Mouse (Mus musculus) T-cell, adult 2 months (primary cell): ENCODE data around the gene Cmtm7.
A peak's percentile ranks its signal among the peaks of the same experiment; 100 is the strongest.
"Not testable (repeated sequence)": the region's sequence is repeated elsewhere in the genome, so short reads cannot be mapped to it uniquely, and the experiment has no call there.

Experiments
- DNase-seq: peaks from one replicate; pipeline ENCODE4 v3.0.0; 2022; ENCODE audit warnings: low spot score

Gene Cmtm7

DNA sequence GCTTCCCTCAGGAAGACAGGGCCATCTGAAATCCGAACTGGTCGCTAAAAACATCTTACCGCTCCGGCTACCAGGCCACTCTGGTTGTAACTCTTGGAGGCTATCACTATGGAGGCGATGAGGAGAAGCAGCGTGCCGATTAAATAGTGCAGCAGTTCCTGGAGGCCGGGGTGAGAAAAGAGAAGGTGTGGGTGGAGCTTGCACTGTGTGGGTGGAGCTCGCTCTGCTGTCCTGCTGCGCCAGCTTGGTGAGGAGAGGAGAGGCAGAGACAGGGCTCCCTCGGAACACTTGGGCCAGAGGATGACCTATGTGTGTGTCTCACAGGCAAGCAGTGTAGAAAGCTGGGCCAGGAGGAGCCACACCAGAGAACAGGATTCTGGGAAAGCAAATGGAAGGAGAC is 19.8 kb downstream of the Cmtm7 start:
- no peak for DNase-seq

- no peak for DNase-seq
These were observed 21.3 kb downstream of the Cmtm7 start for GRCm38 (mm10) chr9:114760353-114760752.

GRCm38 (mm10) chr9:114759886-114760285 is 21.8 kb downstream of the Cmtm7 start:
- no peak for DNase-seq

- no peak for DNase-seq
These were observed 22.9 kb downstream of the Cmtm7 start for GRCm38 (mm10) chr9:114758801-114759200.

DNA sequence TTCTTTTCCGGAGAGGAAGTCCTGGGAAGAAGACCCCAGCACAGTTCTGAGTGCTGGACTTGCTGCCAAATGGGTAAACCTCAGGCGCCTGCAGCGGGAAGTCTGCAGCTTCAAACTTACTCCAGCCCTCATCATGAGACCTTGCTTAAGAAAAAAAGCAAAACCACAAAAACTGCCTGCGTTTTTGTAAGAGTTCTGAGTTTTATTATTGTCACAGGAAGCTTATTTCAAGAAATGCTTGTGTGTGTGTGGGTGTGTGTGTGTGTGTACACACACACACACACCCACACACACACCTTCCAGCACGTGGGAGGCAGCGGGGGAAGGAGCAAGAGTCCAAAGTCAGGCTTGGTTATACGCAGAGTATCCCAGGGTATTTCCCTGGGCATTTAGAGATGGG is 23.4 kb downstream of the Cmtm7 start:
- no peak for DNase-seq

DNA sequence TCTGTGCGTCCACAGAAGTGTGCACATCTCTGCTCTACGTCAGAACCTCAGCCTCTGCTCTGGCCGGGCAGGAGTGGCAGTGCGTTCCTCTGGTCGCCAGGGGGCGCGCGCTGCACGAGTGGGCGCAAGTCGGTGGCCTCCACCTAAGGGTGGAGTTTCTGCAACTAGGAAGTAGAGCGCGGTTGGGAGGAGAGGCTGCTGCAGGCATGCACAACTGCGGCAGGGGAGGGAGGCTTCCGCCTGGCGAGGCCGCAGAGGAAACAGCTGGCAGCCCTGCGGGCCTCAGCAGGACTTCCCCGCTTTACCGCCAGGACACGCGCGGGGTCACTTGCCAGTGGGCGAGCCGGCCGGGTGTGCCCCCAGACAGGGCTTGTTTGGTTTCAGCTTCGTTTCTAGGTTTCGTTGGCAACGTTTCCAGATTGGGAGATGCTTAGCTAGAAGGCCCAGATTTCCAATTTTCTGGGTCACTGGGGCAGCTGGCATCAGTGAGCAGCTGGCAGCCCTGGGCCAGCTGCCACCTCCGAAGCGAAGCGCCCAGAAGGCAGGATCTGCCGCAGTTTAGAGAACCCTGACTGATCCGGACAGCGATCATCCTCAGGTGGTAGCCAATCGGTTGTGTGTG is 28.7 kb downstream of the Cmtm7 start:
- peak; percentile 95 for DNase-seq

DNA sequence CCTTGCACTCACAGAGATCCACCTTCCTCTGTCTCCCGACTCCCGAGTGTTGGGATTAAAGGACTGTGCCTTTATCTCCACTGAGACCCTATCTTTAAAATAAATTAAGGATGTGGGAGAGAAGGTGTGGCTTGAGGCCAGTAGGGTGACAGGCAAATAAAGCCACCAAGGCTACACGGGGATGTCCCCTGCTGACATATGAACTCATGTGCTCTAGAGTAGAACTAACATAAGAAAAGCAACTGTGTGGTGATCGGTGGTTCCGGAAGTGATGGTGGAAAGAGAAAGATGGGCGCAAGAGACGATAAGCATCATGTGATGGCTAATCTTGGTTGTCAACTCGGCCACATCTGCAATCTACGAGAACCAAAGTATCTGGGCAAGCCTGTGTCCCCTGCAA is 29.3 kb downstream of the Cmtm7 start:
- no peak for DNase-seq

DNA sequence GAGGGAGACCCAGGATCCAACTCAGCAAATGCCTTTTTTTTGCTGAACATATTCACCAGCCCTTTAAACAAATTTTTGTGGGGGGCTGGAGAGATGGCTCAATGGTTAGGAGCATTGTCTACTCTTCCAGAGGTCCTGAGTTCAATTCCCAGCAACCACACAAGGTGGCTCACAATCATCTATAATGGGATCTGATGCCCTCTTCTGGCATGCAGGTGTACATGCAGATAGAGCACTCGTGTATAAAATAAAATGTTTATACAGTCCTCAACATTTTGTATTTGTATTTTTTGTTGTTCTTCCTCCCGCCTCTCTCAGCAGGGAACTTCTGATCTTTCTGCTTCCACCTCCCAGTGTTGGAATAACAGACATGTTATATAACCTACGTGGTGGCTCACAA is 30.1 kb downstream of the Cmtm7 start:
- no peak for DNase-seq

DNA sequence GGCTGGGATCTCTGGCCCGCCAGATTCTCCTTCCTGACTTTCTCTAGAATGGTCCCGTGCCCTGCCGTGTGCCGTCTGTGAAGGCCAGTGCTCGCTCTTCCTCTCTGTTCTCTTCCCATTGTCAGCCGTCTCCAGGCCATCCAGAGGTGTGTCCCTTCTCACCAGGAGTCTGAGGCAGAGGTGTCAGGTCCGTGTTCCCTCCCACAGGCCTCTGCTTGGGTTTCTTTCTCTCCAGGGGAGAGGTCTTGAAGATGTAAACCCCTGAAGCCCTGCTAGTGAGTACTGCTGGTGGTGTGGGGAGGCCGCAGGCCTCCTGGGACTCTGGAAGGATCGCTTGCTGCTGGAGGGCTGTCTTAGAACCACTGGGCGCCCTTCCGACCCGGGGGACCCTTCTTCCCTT is 34.2 kb downstream of the Cmtm7 start:
- DNase-seq = no peak

GRCm38 (mm10) chr9:114747012-114747411 is 34.6 kb downstream of the Cmtm7 start:
- no peak for DNase-seq

DNA sequence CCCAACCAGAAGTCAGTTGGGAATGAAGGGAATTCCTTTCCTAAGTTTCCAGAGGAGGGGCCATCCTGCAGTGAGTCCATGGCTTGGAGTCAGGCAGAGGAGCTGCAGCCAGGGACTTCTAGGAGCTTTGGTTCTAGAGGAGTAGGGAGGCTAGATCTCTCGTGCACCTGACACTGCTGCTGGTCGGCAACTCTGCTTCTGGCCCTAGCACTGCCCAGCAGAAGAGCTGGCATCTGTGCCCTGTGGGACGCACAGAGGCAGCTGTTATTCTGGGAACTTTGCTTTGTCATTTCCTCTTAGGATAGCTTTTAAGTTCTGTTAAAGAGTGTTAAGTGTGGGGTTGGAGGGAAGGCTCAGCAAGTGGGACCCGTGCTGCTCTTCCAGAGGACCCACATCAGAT is 36.0 kb downstream of the Cmtm7 start:
- DNase-seq = no peak

DNA sequence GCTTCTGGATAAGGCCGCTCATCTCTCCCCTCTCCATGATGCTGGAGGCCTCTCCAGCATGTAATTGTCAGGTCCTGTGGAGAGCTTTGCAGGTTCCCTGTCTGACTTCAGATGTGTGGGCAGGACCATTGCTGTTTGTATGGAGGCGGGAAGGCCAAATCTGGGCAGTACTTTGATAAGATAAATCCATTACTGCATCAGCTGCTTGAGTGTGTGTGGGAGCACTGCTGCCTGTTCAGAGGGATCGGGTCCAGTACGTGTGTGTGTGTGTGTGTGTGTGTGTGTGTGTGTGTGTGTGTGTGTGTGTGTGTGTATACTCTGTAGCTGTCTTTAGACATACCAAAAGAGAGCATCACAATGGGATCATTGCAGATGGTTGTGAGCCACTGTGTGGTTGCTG is 36.5 kb downstream of the Cmtm7 start:
- no peak for DNase-seq

GRCm38 (mm10) chr9:114742731-114743130 is 38.9 kb downstream of the Cmtm7 start:
- DNase-seq = peak; percentile 70

GRCm38 (mm10) chr9:114740336-114740735 is 41.3 kb downstream of the Cmtm7 start:
- DNase-seq = peak; percentile 74

DNA sequence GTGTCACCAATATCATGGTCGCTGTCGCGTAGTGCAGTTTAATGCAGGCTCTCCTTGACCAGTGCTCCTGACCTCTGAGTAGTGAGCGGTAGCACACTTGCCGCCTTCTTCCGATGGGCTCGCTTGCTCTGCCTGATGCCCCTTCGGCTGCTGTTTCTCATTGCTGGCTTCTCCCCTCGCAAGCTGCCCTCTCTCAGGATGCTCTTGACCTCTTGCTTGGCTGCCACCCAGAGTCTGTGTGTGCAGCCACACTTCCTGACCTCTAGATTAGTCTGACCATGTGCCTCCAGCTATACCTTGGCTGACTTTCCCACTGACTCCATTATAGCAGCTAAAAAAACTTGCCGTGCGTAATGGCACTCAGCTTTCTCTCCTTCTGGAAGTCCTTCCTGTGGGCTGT is 45.2 kb downstream of the Cmtm7 start:
- DNase-seq = no peak

- DNase-seq = no peak
These were observed 48.4 kb downstream of the Cmtm7 start for GRCm38 (mm10) chr9:114733238-114733637.

DNA sequence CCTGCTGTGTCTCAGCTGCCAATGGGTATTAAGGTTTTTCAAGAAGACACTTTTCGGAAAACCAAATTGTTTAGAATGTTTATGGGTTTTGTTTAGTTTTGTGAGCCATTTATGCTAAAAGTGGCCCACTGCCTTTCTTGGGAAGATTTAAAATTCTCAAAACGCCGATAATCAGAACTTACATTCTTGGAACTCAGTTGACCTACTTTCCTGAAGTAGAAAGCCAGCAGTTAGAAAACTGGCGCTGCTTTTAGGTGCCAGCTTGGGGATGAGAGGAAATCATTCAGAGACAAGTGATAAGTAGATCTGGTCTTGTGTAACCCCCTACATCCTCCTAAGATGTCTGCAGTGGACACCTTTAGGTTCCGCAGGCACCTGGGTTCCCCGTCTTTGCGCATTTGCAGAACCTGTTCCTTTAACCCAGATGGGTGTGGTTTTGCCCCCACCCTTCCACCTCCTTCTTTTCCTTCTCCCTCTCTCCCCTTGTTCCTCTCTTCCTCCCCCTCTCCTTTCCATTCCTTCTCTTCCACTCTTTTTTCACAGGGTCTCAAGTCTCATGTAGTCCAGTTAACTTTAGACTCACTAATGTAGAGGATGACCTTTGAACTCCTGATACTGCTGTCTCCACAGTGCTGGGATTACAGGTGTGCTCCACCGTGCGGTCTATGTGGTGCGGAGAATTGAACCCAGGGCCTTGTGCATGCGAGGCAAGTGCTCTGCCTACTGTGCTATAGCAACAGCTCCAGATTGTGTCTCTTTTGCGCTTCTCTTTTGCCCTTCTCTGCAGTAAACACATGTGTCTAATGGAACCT is 49.6 kb downstream of the Cmtm7 start:
- peak; percentile 37 for DNase-seq

DNA sequence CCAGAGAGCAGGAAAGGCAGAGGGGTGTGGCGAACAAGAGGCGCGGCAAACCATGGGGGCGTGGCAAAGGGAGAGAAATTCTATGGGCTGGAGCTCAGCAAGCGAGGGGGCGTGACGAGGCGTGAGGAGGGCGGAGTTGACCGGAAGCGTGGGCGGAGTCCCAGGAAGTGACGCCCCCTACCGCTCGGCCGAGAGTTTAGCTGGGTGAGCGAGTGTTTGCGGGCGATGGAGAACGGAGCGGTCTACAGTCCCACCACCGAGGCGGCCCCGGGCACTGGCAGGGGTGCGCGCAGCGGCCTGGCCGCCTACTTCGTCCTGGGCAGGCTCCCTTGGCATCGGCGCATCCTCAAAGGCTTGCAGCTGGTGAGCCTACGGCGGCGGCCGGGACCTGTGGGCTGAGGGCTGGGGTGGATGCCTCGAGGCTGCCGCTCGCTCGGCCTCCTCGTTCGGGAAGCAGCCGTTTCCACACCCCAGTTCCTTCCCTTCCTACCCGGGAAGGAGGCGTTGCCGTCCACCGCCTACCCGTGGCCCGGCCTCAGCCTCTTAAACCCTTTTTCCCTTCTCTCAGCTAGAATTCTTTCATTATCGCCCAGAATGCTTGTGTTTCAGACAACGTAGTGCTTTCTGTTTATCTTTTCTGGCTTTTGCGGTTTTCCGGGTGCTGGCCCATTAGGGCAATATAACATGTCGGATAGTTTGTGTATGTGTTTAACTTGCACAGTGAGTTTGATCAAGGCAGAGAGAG is 50.5 kb downstream of the Cmtm7 start, which contains the start of gene Cmtm6:
TSS of gene Cmtm6 (plus strand) at position 106 of the 745 bp plus-strand sequence.
- peak; percentile 97 for DNase-seq

DNA sequence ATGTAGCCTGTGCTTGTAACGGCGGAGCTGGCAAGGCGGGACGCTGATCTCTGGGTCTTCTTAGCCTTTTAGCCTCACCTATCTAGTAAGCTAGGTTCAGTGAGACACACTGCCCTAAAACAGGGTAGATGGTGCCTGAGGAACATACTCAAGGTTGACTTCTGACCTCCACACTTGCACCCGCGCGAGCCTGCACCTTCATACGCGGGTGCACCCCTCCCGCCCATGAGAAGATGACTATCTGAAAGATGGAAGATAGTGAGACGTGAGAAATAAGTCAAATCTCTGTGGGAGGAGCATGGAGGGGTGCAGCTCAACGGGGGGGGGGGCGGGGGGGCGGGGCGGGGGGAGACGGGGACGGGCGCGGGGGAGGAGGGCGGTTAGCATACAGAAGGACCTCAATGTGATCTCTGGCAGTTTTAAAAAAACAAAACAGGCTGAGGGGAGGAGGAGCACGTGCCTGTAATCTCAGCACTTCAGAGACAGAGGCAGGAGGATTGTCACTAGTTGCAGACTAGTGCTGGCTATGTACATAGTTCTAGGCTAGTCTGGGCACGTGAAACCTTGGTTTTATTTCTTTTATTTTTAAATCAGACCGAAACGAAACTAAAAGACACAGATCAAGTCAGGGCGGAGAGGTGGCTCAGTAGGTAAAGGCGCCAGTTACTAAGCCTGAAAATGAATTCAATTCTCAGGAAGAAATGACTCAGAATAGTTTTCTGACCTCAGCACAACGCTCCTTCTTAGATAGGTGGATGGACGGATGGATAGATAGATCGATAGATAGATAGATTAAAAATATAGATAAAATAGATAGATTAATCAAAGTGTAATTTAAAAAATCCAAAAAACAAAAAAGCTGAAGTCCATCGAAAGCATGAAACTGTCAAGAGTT is 51.5 kb downstream of the Cmtm7 start:
- DNase-seq = peak; percentile 71

DNA sequence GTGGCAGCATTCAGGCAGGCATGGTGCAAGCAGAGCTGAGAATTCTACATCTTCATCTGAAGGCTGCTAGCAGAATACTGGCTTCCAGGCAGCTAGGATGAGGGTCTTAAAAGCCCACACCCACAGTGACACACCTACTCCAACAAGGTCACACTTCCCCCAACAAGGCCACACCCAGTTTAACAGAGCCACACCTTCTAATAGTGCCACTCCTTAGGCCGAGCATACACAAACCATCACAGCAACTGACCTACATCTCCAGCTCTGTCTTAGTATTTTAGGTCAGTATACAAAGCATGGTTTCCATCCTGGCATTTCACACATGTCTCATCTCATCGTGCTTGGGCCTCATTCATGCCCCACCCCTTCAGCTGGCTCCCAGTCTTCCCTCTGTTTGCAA is 53.2 kb downstream of the Cmtm7 start:
- not testable (repeated sequence) for DNase-seq

DNA sequence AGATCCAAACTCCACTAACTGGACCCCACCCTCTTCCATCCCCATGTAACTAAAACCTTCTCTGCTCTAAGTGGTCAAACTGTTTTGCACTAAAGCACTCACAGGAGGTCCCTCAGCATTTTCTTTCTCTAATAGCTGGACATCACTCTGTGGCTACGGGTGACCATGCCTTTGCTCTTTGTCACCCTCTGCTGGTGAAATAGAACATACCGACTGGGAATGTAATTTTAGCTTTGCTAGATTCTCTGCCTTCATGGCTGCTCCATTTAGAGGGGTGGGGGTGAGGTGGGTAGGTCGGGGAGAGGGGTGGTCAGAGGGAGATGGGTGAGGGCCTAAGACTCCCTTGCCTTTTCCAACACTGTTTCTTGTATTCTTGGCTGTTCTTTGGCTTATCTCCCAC is 54.3 kb downstream of the Cmtm7 start:
- no peak for DNase-seq
